Mouse (Mus musculus) heart, embryonic 14.5 days (tissue): ENCODE results near the gene Rai1. TPM values are rescaled to one million over a fixed set of nuclear protein-coding genes. Genes with fewer than 3 reads are reported as not detected.

ENCODE experiments used
- ATAC-seq: fragments of 200-750 bp; cut with Nextera tagmentation; 2 replicates; pipeline ENCODE4 v1.8.0; 2017; ENCODE audit warnings: low read depth, moderate TSS enrichment; ENCODE audit not compliant: insufficient number of reproducible peaks, insufficient read depth, low FRiP score
- H3K27ac ChIP-seq, 2 experiments: fragments of 200-500 bp in 1 of 2; fragments of 300-500 bp in 1 of 2; sonication (generic) in 1 of 2; replicated peaks in 1 of 2; 2 replicates each; pipeline ENCODE4 v1.5.1; 2012 to 2014; ENCODE audit warnings: low read depth in 2 of 2, low read length in 2 of 2, control low read depth in 1 of 2, mild to moderate bottlenecking in 1 of 2, mixed read lengths in 1 of 2; ENCODE audit not compliant: control insufficient read depth in 1 of 2, insufficient read depth in 1 of 2
- H3K27me3 ChIP-seq: fragments of 300-500 bp; sonication (generic); 2 replicates; pipeline ENCODE4 v1.6.1; 2014; ENCODE audit warnings: mild to moderate bottlenecking, low read length, control low read depth; ENCODE audit not compliant: control insufficient read depth, insufficient read depth
- H3K36me3 ChIP-seq: fragments of 300-500 bp; sonication (generic); 2 replicates; pipeline ENCODE4 v1.6.1; 2014; ENCODE audit warnings: mild to moderate bottlenecking, control low read depth, low read length, mixed read lengths; ENCODE audit not compliant: control insufficient read depth, insufficient read depth
- H3K4me1 ChIP-seq, 2 experiments: fragments of 200-500 bp in 1 of 2; fragments of 300-500 bp in 1 of 2; sonication (generic) in 1 of 2; 2 replicates each; pipeline ENCODE4 v1.6.1; 2012 to 2014; ENCODE audit warnings: low read length in 2 of 2, control low read depth in 1 of 2, mixed read lengths in 1 of 2; ENCODE audit not compliant: control insufficient read depth in 2 of 2, insufficient read depth in 2 of 2
- H3K4me2 ChIP-seq: fragments of 300-500 bp; sonication (generic); 2 replicates; pipeline ENCODE4 v1.6.1; 2014; ENCODE audit warnings: mild to moderate bottlenecking, low read length
- H3K4me3 ChIP-seq, 2 experiments: fragments of 200-500 bp in 1 of 2; fragments of 300-500 bp in 1 of 2; sonication (generic) in 1 of 2; 2 replicates each; pipeline ENCODE4 v1.5.1; 2012 to 2014; ENCODE audit warnings: low read length in 2 of 2, mild to moderate bottlenecking in 2 of 2, control low read depth in 1 of 2, low read depth in 1 of 2, moderate library complexity in 1 of 2; ENCODE audit not compliant: control insufficient read depth in 1 of 2, insufficient read depth in 1 of 2
- H3K9ac ChIP-seq: fragments of 300-500 bp; sonication (generic); 2 replicates; pipeline ENCODE4 v1.6.1; 2014; ENCODE audit warnings: mild to moderate bottlenecking, low read length
- H3K9me3 ChIP-seq: fragments of 300-500 bp; sonication (generic); 2 replicates; pipeline ENCODE4 v1.6.1; 2016; ENCODE audit warnings: low read length, control low read depth; ENCODE audit not compliant: control insufficient read depth
- WGBS: fragments of 180-500 bp; shearing (Covaris S2); extraction: QIAGEN DNeasy Blood & Tissue Kit; methylation state at CpG from one replicate; pipeline ENCODE4 v1.1.7; 2014; 5-methylcytosine and 5-hydroxymethylcytosine counted together
- polyA plus RNA-seq: library from polyadenylated mRNA; unstranded; fragments of >200 nt; fragmentation: Nextera tagmentation; extraction: Ambion mirVana; gene quantifications from 2 replicates; pipeline ENCODE4 v1.2.1, GENCODE M21; 2014

Gene Rai1
- polyA plus RNA-seq, 1 experiment from 2014 or later, result 19.0 TPM

DNA sequence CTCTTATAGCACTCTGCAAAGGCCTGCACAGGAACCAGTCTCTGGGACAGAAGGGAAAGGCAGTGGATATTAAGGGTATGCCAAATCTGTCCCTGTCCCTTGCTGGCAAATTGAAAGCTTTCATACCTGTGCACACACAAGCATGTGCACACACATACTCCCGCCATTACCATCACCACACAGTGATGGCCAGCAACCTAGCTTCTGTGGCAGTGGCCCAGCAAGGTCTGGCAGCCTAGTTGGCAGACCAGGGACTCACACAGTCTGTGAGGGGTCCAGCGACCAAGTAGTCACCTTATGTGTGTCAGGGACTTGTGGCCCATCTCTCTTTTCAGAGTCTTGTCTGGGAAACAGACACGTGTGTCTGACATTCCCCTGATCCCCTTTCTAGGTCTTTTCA is 106.3 kb downstream of the Rai1 start:
- H3K4me1 ChIP-seq, result peaks cover 35 to 66% of the 10 kb centered on the region in 2 experiments
- H3K27ac ChIP-seq, result peak overlapping the region; percentile 70 to 74; a peak in 2 of 4 replicates
- peaks cover 12% of the 10 kb centered on the region for H3K36me3 ChIP-seq
- H3K9me3 ChIP-seq, result no peaks in the 10 kb centered on the region
- H3K9ac ChIP-seq, result peak overlapping the region; percentile 75; the same call in 1 of the 2 replicates
- ATAC-seq, result no peak
- H3K4me2 ChIP-seq, result peak overlapping the region; percentile 97
- no peak overlapping the region for H3K4me3 ChIP-seq
- H3K27me3 ChIP-seq, result no peaks in the 10 kb centered on the region
- WGBS, result 59% methylated on average over 3 of the region's 3 CpGs

DNA sequence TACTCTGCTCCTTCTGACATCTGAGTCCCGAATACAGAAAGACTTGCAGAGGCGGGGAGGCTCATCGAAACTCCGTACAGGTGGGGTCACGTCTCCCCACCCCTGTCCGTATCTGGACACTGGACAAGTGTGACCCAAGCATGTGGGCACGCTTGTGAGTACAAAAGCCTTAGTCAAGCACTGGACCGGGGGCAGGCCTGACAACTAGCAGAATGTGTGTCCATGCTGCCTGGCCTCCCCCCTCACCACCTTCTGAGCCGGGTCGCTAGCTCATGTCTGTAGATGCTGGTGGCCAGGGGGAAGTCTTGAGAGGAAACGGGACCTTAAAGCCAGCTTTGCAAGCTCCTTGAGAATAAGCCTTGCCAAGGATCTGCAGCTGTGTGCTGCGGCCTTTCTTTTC is 106.9 kb downstream of the Rai1 start:
- Histone ChIP-seq H3K4me1 (peaks cover 35 to 60% of the 10 kb centered on the region in 2 experiments), H3K9me3 (no peaks in the 10 kb centered on the region), H3K4me2 (no peak overlapping the region), H3K36me3 (peaks cover 6% of the 10 kb centered on the region), H3K4me3 (no peak overlapping the region), H3K27me3 (no peaks in the 10 kb centered on the region), H3K9ac (peak overlapping the region; percentile 5; the same call in 1 of the 2 replicates), H3K27ac (no peak overlapping the region)
- ATAC-seq, result no peak
- WGBS, result 76% methylated on average over 12 of the region's 12 CpGs

- 67% methylated on average over 6 of the region's 6 CpGs for WGBS
- Histone ChIP-seq H3K9ac (no peak overlapping the region), H3K9me3 (no peaks in the 10 kb centered on the region), H3K4me2 (no peak overlapping the region), H3K4me3 (no peak overlapping the region), H3K27me3 (no peaks in the 10 kb centered on the region), H3K36me3 (peaks cover 6% of the 10 kb centered on the region; the same call in 1 of the 2 replicates), H3K27ac (no peak overlapping the region), H3K4me1 (peaks cover 31 to 56% of the 10 kb centered on the region in 2 experiments)
- ATAC-seq, result no peak
Measured at GRCm38 (mm10) chr11:60213266-60213665, 108.5 kb downstream of the Rai1 start.

DNA sequence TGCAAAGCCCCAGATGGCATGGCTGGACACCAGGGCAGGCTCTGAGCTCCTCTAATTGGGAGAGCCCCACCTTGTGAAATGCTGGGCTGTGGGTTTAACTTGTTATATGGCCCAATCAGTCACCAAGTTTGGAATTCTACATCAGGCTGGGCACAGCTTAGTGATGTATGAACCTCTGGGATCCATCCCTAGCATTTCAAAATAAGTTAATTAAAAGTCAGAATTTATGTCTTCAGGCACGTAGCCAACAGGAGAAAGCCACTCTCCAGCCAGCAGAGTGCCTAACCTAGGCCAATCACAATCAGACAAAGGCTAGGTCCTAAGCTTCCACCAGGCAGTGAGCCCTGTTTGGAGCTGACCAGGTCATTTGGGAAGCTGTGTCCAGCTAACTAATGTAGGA is 111.9 kb downstream of the Rai1 start:
- Histone ChIP-seq H3K36me3 (peaks cover 9% of the 10 kb centered on the region; the same call in 1 of the 2 replicates), H3K27me3 (no peaks in the 10 kb centered on the region), H3K4me1 (peaks cover 9 to 40% of the 10 kb centered on the region in 2 experiments), H3K9ac (no peak overlapping the region), H3K4me2 (no peak overlapping the region), H3K9me3 (no peaks in the 10 kb centered on the region), H3K27ac (no peak overlapping the region), H3K4me3 (no peak overlapping the region)
- 79% methylated on average over 1 of the region's 1 CpGs for WGBS
- no peak for ATAC-seq

DNA sequence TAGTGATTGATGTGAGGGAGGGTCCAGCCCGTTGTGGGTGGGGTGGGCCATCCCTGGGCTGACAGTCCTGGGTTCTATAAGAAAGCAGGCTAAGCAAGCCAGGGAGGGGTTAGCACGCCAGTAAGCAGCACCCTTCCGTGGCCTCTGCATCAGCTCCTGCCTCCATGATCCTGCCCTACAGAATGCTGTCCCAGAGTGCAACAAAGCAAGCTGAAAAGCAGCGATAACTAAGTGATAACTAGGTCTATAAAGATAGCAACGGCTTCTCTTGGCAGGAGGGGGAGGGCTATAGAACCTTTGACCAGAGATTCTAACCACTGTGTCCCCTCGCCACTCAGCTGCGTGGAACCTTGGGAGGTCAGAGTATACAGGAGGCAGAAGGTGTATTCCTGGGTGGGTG is 112.7 kb downstream of the Rai1 start:
- Histone ChIP-seq H3K27ac (no peak overlapping the region), H3K9ac (no peak overlapping the region), H3K27me3 (no peaks in the 10 kb centered on the region), H3K4me2 (no peak overlapping the region), H3K9me3 (no peaks in the 10 kb centered on the region), H3K4me3 (no peak overlapping the region), H3K4me1 (peaks cover 9 to 34% of the 10 kb centered on the region in 2 experiments), H3K36me3 (peaks cover 9% of the 10 kb centered on the region; the same call in 1 of the 2 replicates)
- WGBS, result 68% methylated on average over 7 of the region's 7 CpGs
- no peak for ATAC-seq

DNA sequence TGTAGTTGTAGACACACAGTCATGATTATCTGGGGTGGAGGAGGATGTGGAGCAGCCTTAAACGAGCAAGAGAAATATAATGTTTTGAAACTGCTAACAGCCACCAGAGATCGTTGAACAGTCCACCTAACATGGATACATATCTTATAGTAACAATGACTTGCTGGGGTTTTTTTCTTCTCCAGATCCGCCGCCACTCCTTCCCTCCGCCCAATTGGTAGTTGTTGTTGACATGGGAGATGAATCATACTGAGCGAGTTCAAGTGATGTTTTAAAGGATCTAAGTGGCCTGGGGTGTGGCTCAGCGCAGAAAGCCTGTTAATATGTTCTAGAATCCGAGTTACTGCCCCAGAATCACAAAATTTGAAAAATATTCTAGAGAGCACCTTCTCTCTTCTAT is 114.8 kb downstream of the Rai1 start:
- peak overlapping the region; percentile 62 to 81 for H3K4me3 ChIP-seq
- H3K27me3 ChIP-seq, result no peaks in the 10 kb centered on the region
- H3K9ac ChIP-seq, result peak overlapping the region; percentile 84
- 23% methylated on average over 8 of the region's 8 CpGs for WGBS
- peak overlapping the region; percentile 78 to 90 for H3K27ac ChIP-seq
- peaks cover 12 to 32% of the 10 kb centered on the region in 2 experiments for H3K4me1 ChIP-seq
- H3K36me3 ChIP-seq, result peaks cover 9% of the 10 kb centered on the region; the same call in 1 of the 2 replicates
- H3K9me3 ChIP-seq, result no peaks in the 10 kb centered on the region
- no peak for ATAC-seq
- H3K4me2 ChIP-seq, result peak overlapping the region; percentile 92

GRCm38 (mm10) chr11:60220291-60220804 is 115.5 kb downstream of the Rai1 start:
- peaks cover 9% of the 10 kb centered on the region; the same call in 1 of the 2 replicates for H3K36me3 ChIP-seq
- ATAC-seq, result peak; percentile 76
- WGBS, result under 1% methylated on average over 46 of the region's 46 CpGs
- H3K9me3 ChIP-seq, result no peaks in the 10 kb centered on the region
- H3K27ac ChIP-seq, result peak overlapping the region; percentile 78 to 90
- peak overlapping the region; percentile 84 for H3K9ac ChIP-seq
- H3K27me3 ChIP-seq, result no peaks in the 10 kb centered on the region
- peak overlapping the region; percentile 92 for H3K4me2 ChIP-seq
- H3K4me1 ChIP-seq, result peaks cover 15 to 32% of the 10 kb centered on the region in 2 experiments
- peak overlapping the region; percentile 62 to 81 for H3K4me3 ChIP-seq

DNA sequence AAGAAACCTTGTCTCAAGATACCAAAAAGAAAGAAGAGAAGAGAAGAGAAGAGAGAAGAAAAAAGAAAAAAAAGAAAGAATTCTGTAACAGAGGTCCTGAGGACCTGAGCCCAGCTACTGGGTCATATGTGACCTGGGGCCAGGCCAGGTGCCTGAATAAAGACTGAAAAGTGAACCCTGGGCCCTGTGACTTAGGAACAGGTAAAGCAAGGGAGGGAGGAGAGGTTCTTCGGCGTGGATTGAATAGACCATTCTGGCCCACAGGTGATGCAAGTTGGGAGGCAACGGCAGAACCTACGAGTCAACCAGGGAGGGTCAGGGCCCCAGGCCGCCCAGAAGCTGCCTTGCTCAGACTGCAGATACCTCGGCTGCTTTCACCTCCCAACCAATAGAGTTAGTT is 116.6 kb downstream of the Rai1 start:
- no peak overlapping the region for H3K9ac ChIP-seq
- no peak overlapping the region for H3K4me2 ChIP-seq
- ATAC-seq, result no peak
- no peak overlapping the region for H3K27ac ChIP-seq
- H3K4me1 ChIP-seq, result peaks cover 19 to 41% of the 10 kb centered on the region in 2 experiments
- WGBS, result 87% methylated on average over 6 of the region's 6 CpGs
- H3K36me3 ChIP-seq, result peaks cover 11% of the 10 kb centered on the region; the same call in 1 of the 2 replicates
- H3K9me3 ChIP-seq, result no peaks in the 10 kb centered on the region
- H3K4me3 ChIP-seq, result no peak overlapping the region
- no peaks in the 10 kb centered on the region for H3K27me3 ChIP-seq
